Mouse (Mus musculus) MEL (cell line): ENCODE measurements around the gene Sort1.

ENCODE experiments used
- CHD2 ChIP-seq: IDR thresholded peaks from 2 replicates; pipeline ENCODE4 v1.6.1; 2011; ENCODE audit warnings: low read length, improper control_type of control experiment
- MAFK ChIP-seq: IDR thresholded peaks from 2 replicates; pipeline ENCODE4 v1.6.1; 2011; ENCODE audit warnings: low read depth, mild to moderate bottlenecking, low read length, improper control_type of control experiment, borderline replicate concordance

DNA sequence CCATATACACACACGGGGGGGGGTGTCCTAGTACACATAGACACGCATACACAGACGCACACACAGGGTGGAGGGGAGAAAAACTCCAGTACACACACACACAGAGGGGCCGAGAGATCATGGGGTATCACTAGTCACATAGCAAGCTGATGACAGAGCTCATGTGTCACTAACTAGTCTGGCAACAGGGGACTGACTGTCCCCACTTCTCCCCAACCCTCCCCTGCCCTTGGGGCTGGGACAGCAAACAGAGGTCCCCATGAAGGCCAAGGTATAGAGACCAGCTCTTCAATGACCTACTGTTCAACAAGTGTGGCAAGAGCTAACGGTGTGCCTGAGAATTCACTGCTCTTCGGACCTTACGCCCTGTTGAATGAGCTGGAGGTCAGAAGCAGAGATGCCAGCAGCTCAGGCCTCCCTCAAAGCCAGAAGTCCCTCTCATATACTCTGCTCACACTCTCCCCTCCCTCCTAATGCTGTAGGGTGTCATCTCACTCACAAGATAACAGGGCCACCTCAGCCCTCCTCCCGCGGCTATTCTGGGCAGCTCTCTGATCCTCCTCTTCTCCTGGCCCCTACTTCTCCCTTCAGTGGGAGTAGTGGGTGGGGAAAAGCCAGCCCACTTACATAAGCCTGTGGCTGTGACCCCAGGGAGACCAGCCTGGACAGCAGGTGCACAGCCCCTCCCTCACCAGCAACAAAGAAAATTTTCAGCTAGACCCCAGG, 80.6 kb downstream of the Sort1 start, which contains the start of gene Mybphl:
- TF ChIP-seq CHD2 (no peak), MAFK (no peak)
